Mouse (Mus musculus) limb, embryonic 14.5 days (tissue): ENCODE measurements around the gene 1700056E22Rik. TPM values are rescaled to one million over a fixed set of nuclear protein-coding genes. Genes with fewer than 3 reads are reported as not detected.

Source experiments
- ATAC-seq: fragments of 200-750 bp; cut with Nextera tagmentation; 2 replicates; pipeline ENCODE4 v1.8.0; 2017; ENCODE audit warnings: low read depth, moderate number of reproducible peaks, moderate TSS enrichment; ENCODE audit not compliant: low FRiP score
- DNase-seq: peaks from one replicate; pipeline ENCODE4 v3.0.0-alpha.2; 2015; ENCODE audit warnings: low spot score
- H3K27ac ChIP-seq: fragments of 300-500 bp; sonication (generic); replicated peaks from 2 replicates; pipeline ENCODE4 v1.5.1; 2014; ENCODE audit warnings: low read depth, mild to moderate bottlenecking, low read length, moderate library complexity, mixed read lengths
- H3K27me3 ChIP-seq: fragments of 300-500 bp; sonication (generic); 2 replicates; pipeline ENCODE4 v1.6.1; 2014; ENCODE audit warnings: low read length, mixed read lengths; ENCODE audit not compliant: control insufficient read depth, insufficient read depth
- H3K36me3 ChIP-seq: fragments of 300-500 bp; sonication (generic); 2 replicates; pipeline ENCODE4 v1.6.1; 2014; ENCODE audit warnings: mild to moderate bottlenecking, low read length, moderate library complexity, mixed read lengths; ENCODE audit not compliant: control insufficient read depth, insufficient read depth
- H3K4me1 ChIP-seq: fragments of 300-500 bp; sonication (generic); 2 replicates; pipeline ENCODE4 v1.6.1; 2014; ENCODE audit warnings: antibody characterized with exemption, low read length, mixed read lengths; ENCODE audit not compliant: control insufficient read depth, insufficient read depth
- H3K4me2 ChIP-seq: fragments of 300-500 bp; sonication (generic); replicated peaks from 2 replicates; pipeline ENCODE4 v1.6.1; 2014; ENCODE audit warnings: low read depth, mild to moderate bottlenecking, low read length, moderate library complexity; ENCODE audit not compliant: severe bottlenecking
- H3K4me3 ChIP-seq: fragments of 300-500 bp; sonication (generic); replicated peaks from 2 replicates; pipeline ENCODE4 v1.5.1; 2014; ENCODE audit warnings: low read length
- H3K9ac ChIP-seq: fragments of 300-500 bp; sonication (generic); 2 replicates; pipeline ENCODE4 v1.6.1; 2014; ENCODE audit warnings: mild to moderate bottlenecking, low read depth, low read length, moderate library complexity; ENCODE audit not compliant: severe bottlenecking
- H3K9me3 ChIP-seq: fragments of 300-500 bp; sonication (generic); 2 replicates; pipeline ENCODE4 v1.6.1; 2016; ENCODE audit warnings: low read length; ENCODE audit not compliant: control insufficient read depth
- POLR2A ChIP-seq: fragments of 200-500 bp; IDR thresholded peaks from 2 replicates; pipeline ENCODE4 v1.8.0; 2012; ENCODE audit warnings: inconsistent platforms, mild to moderate bottlenecking, moderate library complexity, borderline replicate concordance; ENCODE audit not compliant: insufficient read depth, insufficient read length; ENCODE audit errors: extremely low read depth
- WGBS: fragments of 180-500 bp; shearing (Covaris S2); extraction: QIAGEN DNeasy Blood & Tissue Kit; methylation state at CpG from one replicate; pipeline ENCODE4 v1.1.7; 2014; 5-methylcytosine and 5-hydroxymethylcytosine counted together
- polyA plus RNA-seq, 2 experiments: library from polyadenylated mRNA; depleted of rRNA in 1 of 2; stranded (reverse) in 1 of 2; unstranded in 1 of 2; fragments of >200 nt; fragmentation: Nextera tagmentation in 1 of 2; extraction: Ambion mirVana in 1 of 2; gene quantifications; 2 replicates each; pipeline versions ENCODE4 v1.2.1 to v1.2.3; 2012 to 2014

The 1700056E22Rik gene
- polyA plus RNA-seq, 2 experiments, result 1.8 to 2.5 TPM

GRCm38 (mm10) chr1:184048675-184049418 lies 14.7 kb upstream of the 1700056E22Rik start:
- Histone ChIP-seq H3K27me3 (no peaks in the 10 kb centered on the region), H3K27ac (no peak overlapping the region), H3K9ac (no peak overlapping the region), H3K36me3 (no peaks in the 10 kb centered on the region), H3K4me1 (peaks cover 16% of the 10 kb centered on the region), H3K4me3 (no peak overlapping the region), H3K9me3 (no peaks in the 10 kb centered on the region), H3K4me2 (no peak overlapping the region)
- DNase-seq (no peak), ATAC-seq (no peak)
- WGBS, result 73% methylated on average over 10 of the region's 10 CpGs
- TF ChIP-seq POLR2A, result no peak

- DNase-seq (no peak), ATAC-seq (no peak)
These were observed 13.7 kb upstream of the 1700056E22Rik start for GRCm38 (mm10) chr1:184047818-184048217.

GRCm38 (mm10) chr1:184046070-184046677 lies 12.1 kb upstream of the 1700056E22Rik start:
- Histone ChIP-seq H3K27me3 (no peaks in the 10 kb centered on the region), H3K36me3 (no peaks in the 10 kb centered on the region), H3K4me3 (no peak overlapping the region), H3K9ac (no peak overlapping the region), H3K4me1 (peaks cover 17% of the 10 kb centered on the region), H3K27ac (no peak overlapping the region), H3K9me3 (no peaks in the 10 kb centered on the region), H3K4me2 (no peak overlapping the region)
- 14% methylated on average over 6 of the region's 6 CpGs for WGBS
- TF ChIP-seq POLR2A, result no peak
- ATAC-seq (no peak), DNase-seq (peak; percentile 48)

More at GRCm38 (mm10) chr1:184047818-184048217, 13.7 kb upstream of the 1700056E22Rik start:
- no peaks in the 10 kb centered on the region for H3K36me3 ChIP-seq
- H3K4me3 ChIP-seq, result no peak overlapping the region
- H3K9ac ChIP-seq, result no peak overlapping the region
- H3K27me3 ChIP-seq, result no peaks in the 10 kb centered on the region
- H3K27ac ChIP-seq, result no peak overlapping the region
- no peak overlapping the region for H3K4me2 ChIP-seq
- peaks cover 16% of the 10 kb centered on the region for H3K4me1 ChIP-seq
- WGBS, result 86% methylated on average over 9 of the region's 9 CpGs
- no peak for TF ChIP-seq POLR2A
- no peaks in the 10 kb centered on the region for H3K9me3 ChIP-seq

DNA sequence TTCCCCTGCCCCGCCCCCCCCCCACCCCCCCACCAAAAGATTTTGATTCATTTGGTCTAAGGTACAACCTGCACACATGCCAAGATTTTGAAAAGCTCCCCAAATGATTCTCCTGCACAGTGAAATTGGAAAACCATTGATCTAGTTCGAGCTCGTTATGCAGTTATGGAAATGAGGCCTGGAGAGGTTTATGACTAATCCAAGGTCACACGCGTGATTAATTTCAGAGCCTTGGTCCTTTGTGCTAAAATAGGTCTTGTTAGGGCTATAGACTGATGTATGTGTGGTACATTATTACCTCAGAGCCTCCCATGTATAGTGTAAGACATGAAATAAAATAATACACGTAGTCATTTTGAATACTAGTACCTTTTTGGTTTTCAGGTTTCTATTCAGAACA lies 9.3 kb upstream of the 1700056E22Rik start:
- H3K27ac ChIP-seq, result no peak overlapping the region
- no peak overlapping the region for H3K4me2 ChIP-seq
- DNase-seq (no peak), ATAC-seq (no peak)
- H3K9ac ChIP-seq, result no peak overlapping the region
- H3K4me3 ChIP-seq, result no peak overlapping the region
- H3K9me3 ChIP-seq, result no peaks in the 10 kb centered on the region
- 86% methylated on average over 5 of the region's 6 CpGs for WGBS
- H3K36me3 ChIP-seq, result 0 out of 2 replicates have a peak, but pooled peaks cover under 1% of the 10 kb centered on the region
- H3K27me3 ChIP-seq, result no peaks in the 10 kb centered on the region
- TF ChIP-seq POLR2A, result no peak
- peaks cover 22% of the 10 kb centered on the region for H3K4me1 ChIP-seq

GRCm38 (mm10) chr1:184042745-184043144 lies 8.6 kb upstream of the 1700056E22Rik start:
- no peak for ATAC-seq
- H3K27me3 ChIP-seq, result no peaks in the 10 kb centered on the region
- H3K4me1 ChIP-seq, result peaks cover 22% of the 10 kb centered on the region
- no peak overlapping the region for H3K4me2 ChIP-seq
- H3K27ac ChIP-seq, result no peak overlapping the region
- no peak overlapping the region for H3K4me3 ChIP-seq
- no peaks in the 10 kb centered on the region for H3K9me3 ChIP-seq
- no peak overlapping the region for H3K9ac ChIP-seq
- peaks cover 7% of the 10 kb centered on the region; the same call in 1 of the 2 replicates for H3K36me3 ChIP-seq
- DNase-seq, result no peak
- no peak for TF ChIP-seq POLR2A
- WGBS, result 76% methylated on average over 9 of the region's 9 CpGs
